Mouse (Mus musculus) olfactory bulb, adult 2 months (tissue): ENCODE results near the gene Zp2.

Source experiments
- CTCF ChIP-seq: fragments of 200-500 bp; IDR thresholded peaks from 2 replicates; pipeline ENCODE4 v1.5.1; 2012; ENCODE audit warnings: low read depth, mild to moderate bottlenecking, low read length, moderate library complexity; ENCODE audit not compliant: insufficient read depth
- POLR2A ChIP-seq: fragments of 200-500 bp; IDR thresholded peaks from 2 replicates; pipeline ENCODE4 v1.6.1; 2012; ENCODE audit warnings: mild to moderate bottlenecking, low read depth, low read length, moderate library complexity; ENCODE audit not compliant: insufficient read depth

DNA sequence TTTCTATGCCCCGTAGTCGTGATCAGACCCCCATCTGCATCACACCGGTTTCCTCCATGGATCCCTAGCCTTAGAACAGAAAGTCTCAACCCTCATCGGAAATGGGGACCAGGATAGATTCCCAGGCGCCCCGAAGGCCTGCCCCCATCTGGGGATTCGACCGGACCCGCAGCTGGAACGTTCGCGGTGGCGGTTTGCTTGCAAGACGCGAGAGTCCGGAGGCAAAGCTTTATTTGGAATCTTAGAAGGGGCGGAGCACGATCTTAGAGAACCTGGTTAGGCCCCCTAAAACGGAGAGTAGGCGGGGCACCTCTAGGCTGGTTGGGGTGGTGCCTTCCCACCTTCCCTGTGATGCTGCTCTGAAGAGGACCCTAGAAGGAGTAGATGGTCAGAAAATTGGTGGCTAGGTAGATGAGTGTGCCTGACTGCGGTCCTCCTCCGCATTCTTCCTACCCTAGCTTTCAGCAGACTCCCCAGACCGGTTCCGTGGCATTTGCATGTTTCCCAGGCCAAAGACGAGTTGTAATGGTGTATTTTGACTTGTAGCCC, 42.0 kb downstream of the Zp2 start:
- TF ChIP-seq CTCF: no peak
- TF ChIP-seq POLR2A: no peak
